Comparison of ENCODE assay signal across 7 mouse cellular contexts in genomic region chr9:100546594-100546910, GRCm38 (mm10). TPM values are rescaled to one million over a fixed set of nuclear protein-coding genes. Genes with fewer than 3 reads are reported as not detected.
A peak's percentile ranks its signal among the peaks of the same experiment; 100 is the strongest.
DNase-seq lines count a peak whose midpoint lies in the region; ATAC-seq and TF ChIP-seq lines count a peak whose summit lies in the region.

No protein-coding gene starts in this region.

- peak; percentile 78 for DNase-seq in liver, adult 2 months (ENCODE audit: extremely low read depth, low read depth, low spot score)
- DNase-seq in liver = no peak
- DNase-seq in embryonic facial prominence, embryonic 11.5 days (ENCODE audit: low spot score) = no peak
- DNase-seq in layer of hippocampus, postnatal 14 days (ENCODE audit: low spot score in 2 of 2) = no peak
- DNase-seq in urinary bladder, postnatal 4 days (ENCODE audit: low spot score in 2 of 2) = no peak

- no peak for TF ChIP-seq POLR2A in liver, adult 2 months (IDR thresholded peaks at IDR 0.05; ENCODE audit: extremely low read depth, insufficient read depth, low read length)

- peaks cover 3% of the 10 kb centered on the region; the same call in 1 of the 2 replicates for H3K79me2 ChIP-seq in liver, adult 2 months (ENCODE audit: control insufficient read depth, insufficient read depth, low read length)

- 2% methylated on average over 9 of the region's 9 CpGs for WGBS in liver, adult 2 months
- 15% methylated on average over 9 of the region's 9 CpGs for WGBS in embryonic facial prominence, embryonic 11.5 days
- 12% methylated on average over 9 of the region's 9 CpGs for WGBS in hindbrain, embryonic 13.5 days

- no peaks in the 10 kb centered on the region for H3K9me3 ChIP-seq in embryonic facial prominence, embryonic 11.5 days (replicated peaks; ENCODE audit: control insufficient read depth, low read length)
- no peaks in the 10 kb centered on the region for H3K9me3 ChIP-seq in hindbrain, embryonic 13.5 days

- peak overlapping the region; percentile 68 for H3K4me3 ChIP-seq in liver, adult 2 months (ENCODE audit: insufficient read depth, low read depth, low read length)
- H3K4me3 ChIP-seq in embryonic facial prominence, embryonic 11.5 days (ENCODE audit: low read depth, low read length) = peak overlapping the region; percentile 93
- peak overlapping the region; percentile 94 for H3K4me3 ChIP-seq in hindbrain, embryonic 13.5 days

- no peaks in the 10 kb centered on the region for H3K36me3 ChIP-seq in liver, adult 2 months (ENCODE audit: control insufficient read depth, insufficient read depth, low read length)
- H3K36me3 ChIP-seq in embryonic facial prominence, embryonic 11.5 days (replicated peaks; ENCODE audit: control insufficient read depth, insufficient read depth, low read depth, low read length) = no peaks in the 10 kb centered on the region
- H3K36me3 ChIP-seq in hindbrain, embryonic 13.5 days = peaks cover 24% of the 10 kb centered on the region

- peak overlapping the region; percentile 52 for H3K4me2 ChIP-seq in embryonic facial prominence, embryonic 11.5 days (ENCODE audit: low read depth, low read length)
- H3K4me2 ChIP-seq in hindbrain, embryonic 13.5 days = peak overlapping the region; percentile 77

- no peaks in the 10 kb centered on the region for H3K4me1 ChIP-seq in liver, adult 2 months (ENCODE audit: control insufficient read depth, insufficient read depth, low read length)
- H3K4me1 ChIP-seq in embryonic facial prominence, embryonic 11.5 days (ENCODE audit: control insufficient read depth, insufficient read depth, low read length) = no peaks in the 10 kb centered on the region
- peaks cover 25% of the 10 kb centered on the region for H3K4me1 ChIP-seq in hindbrain, embryonic 13.5 days (replicated peaks)

- peak overlapping the region; percentile 81 for H3K27ac ChIP-seq in liver, adult 2 months (replicated peaks; ENCODE audit: insufficient read depth, low read depth, low read length)
- peak overlapping the region; percentile 63; the same call in 1 of the 2 replicates for H3K27ac ChIP-seq in embryonic facial prominence, embryonic 11.5 days (replicated peaks; ENCODE audit: low read depth, low read length)
- peak overlapping the region; percentile 93 for H3K27ac ChIP-seq in hindbrain, embryonic 13.5 days

- 0 out of 2 replicates have a peak, but pooled peaks have one; percentile 15 for ATAC-seq in embryonic facial prominence, embryonic 11.5 days (replicated peaks; ENCODE audit: insufficient number of reproducible peaks, low FRiP score, low TSS enrichment, low read depth)
- peak; percentile 66 for ATAC-seq in hindbrain, embryonic 13.5 days (ENCODE audit: low FRiP score)
- ATAC-seq in megakaryocyte progenitor cell, adult 5-6 weeks (replicated peaks; ENCODE audit: poor library complexity) = peak; percentile 48

- no peak; the same call in 1 of the 2 replicates for TF ChIP-seq CTCF in liver, adult 2 months (IDR thresholded peaks at IDR 0.05; ENCODE audit: low read depth, low read length)

- no peaks in the 10 kb centered on the region for H3K27me3 ChIP-seq in liver, adult 2 months (ENCODE audit: control insufficient read depth, insufficient read depth, low read length)
- no peaks in the 10 kb centered on the region for H3K27me3 ChIP-seq in embryonic facial prominence, embryonic 11.5 days (ENCODE audit: control insufficient read depth, insufficient read depth, low read length)
- H3K27me3 ChIP-seq in hindbrain, embryonic 13.5 days = no peaks in the 10 kb centered on the region

- H3K9ac ChIP-seq in liver, adult 2 months (ENCODE audit: low read depth, low read length) = peak overlapping the region; percentile 74
- H3K9ac ChIP-seq in embryonic facial prominence, embryonic 11.5 days (replicated peaks; ENCODE audit: low read length) = peak overlapping the region; percentile 59
- peak overlapping the region; percentile 94 for H3K9ac ChIP-seq in hindbrain, embryonic 13.5 days

RNA-seq across cellular contexts. Expression of gene Nck1, which starts 0.6 kb away (rescaled TPM):
- 17.0 and 17.5 TPM in 2 replicates for total RNA-seq in liver, adult 2 months (2014; rRNA removed)
- polyA plus RNA-seq in liver, adult 2 months (2012; rRNA removed) = 2.2 and 2.6 TPM in 2 replicates
- polyA plus RNA-seq in embryonic facial prominence, embryonic 11.5 days (2014; fragmentation: Nextera tagmentation; extraction: Ambion mirVana) = 84.5 and 92.5 TPM in 2 replicates
- 64.3 and 66.5 TPM in 2 replicates for polyA plus RNA-seq in hindbrain, embryonic 13.5 days (2015; fragmentation: Nextera tagmentation; extraction: Ambion mirVana)
- total RNA-seq in megakaryocyte progenitor cell, adult 5-6 weeks (2015) = 46.4 and 46.7 TPM in 2 replicates
- 54.4 and 56.5 TPM in 2 replicates for total RNA-seq in megakaryocyte progenitor cell, adult 5-6 weeks (2017)
- 10 to 100 TPM; 26.5 to 29.4 TPM for total RNA-seq in layer of hippocampus, postnatal 14 days (2021)

RNA-seq across cellular contexts. Expression of gene Slc35g2, which starts 24.3 kb away (rescaled TPM):
- total RNA-seq in liver, adult 2 months (2014; rRNA removed) = 0.65 and 0.74 TPM in 2 replicates
- polyA plus RNA-seq in liver, adult 2 months (2012; rRNA removed) = 0.09 TPM in 1 of 2 replicates, not detected in the other
- 5.5 and 5.9 TPM in 2 replicates for polyA plus RNA-seq in embryonic facial prominence, embryonic 11.5 days (2014; fragmentation: Nextera tagmentation; extraction: Ambion mirVana)
- 15.4 and 16.6 TPM in 2 replicates for polyA plus RNA-seq in hindbrain, embryonic 13.5 days (2015; fragmentation: Nextera tagmentation; extraction: Ambion mirVana)
- 0.32 TPM in 1 of 2 replicates, not detected in the other for total RNA-seq in megakaryocyte progenitor cell, adult 5-6 weeks (2015)
- total RNA-seq in megakaryocyte progenitor cell, adult 5-6 weeks (2017) = not detected in 2 replicates
- 10 to 100 TPM; 11.2 to 12.0 TPM for total RNA-seq in layer of hippocampus, postnatal 14 days (2021)

RNA-seq across cellular contexts. Expression of gene Stag1, which starts 51.0 kb away (rescaled TPM):
- 19.7 and 23.0 TPM in 2 replicates for total RNA-seq in liver, adult 2 months (2014; rRNA removed)
- 1.4 and 1.9 TPM in 2 replicates for polyA plus RNA-seq in liver, adult 2 months (2012; rRNA removed)
- 54.9 and 61.7 TPM in 2 replicates for polyA plus RNA-seq in embryonic facial prominence, embryonic 11.5 days (2014; fragmentation: Nextera tagmentation; extraction: Ambion mirVana)
- 42.8 and 44.7 TPM in 2 replicates for polyA plus RNA-seq in hindbrain, embryonic 13.5 days (2015; fragmentation: Nextera tagmentation; extraction: Ambion mirVana)
- 79.6 and 82.5 TPM in 2 replicates for total RNA-seq in megakaryocyte progenitor cell, adult 5-6 weeks (2015)
- total RNA-seq in megakaryocyte progenitor cell, adult 5-6 weeks (2017) = 77.6 and 99.3 TPM in 2 replicates
- 10 to 100 TPM; 39.0 to 40.6 TPM for total RNA-seq in layer of hippocampus, postnatal 14 days (2021)

RNA-seq across cellular contexts. Expression of gene Il20rb, which starts 60.0 kb away (rescaled TPM):
- 0.40 and 0.83 TPM in 2 replicates for total RNA-seq in liver, adult 2 months (2014; rRNA removed)
- polyA plus RNA-seq in liver, adult 2 months (2012; rRNA removed) = 0.50 and 0.88 TPM in 2 replicates
- 0.86 and 1.2 TPM in 2 replicates for polyA plus RNA-seq in embryonic facial prominence, embryonic 11.5 days (2014; fragmentation: Nextera tagmentation; extraction: Ambion mirVana)
- polyA plus RNA-seq in hindbrain, embryonic 13.5 days (2015; fragmentation: Nextera tagmentation; extraction: Ambion mirVana) = 0.53 and 0.63 TPM in 2 replicates
- total RNA-seq in megakaryocyte progenitor cell, adult 5-6 weeks (2015) = 0.94 and 1.1 TPM in 2 replicates
- total RNA-seq in megakaryocyte progenitor cell, adult 5-6 weeks (2017) = 1.7 TPM in 2 replicates
- 1 to 10 TPM; 1.3 to 1.5 TPM for total RNA-seq in layer of hippocampus, postnatal 14 days (2021)

Comparison
In these comparisons a context has a peak if more than half of its experiments do, and no peak if none do; other contexts are left out.
1. ATAC-seq: peak in every context shown above with its lines; median percentile 66 in hindbrain, embryonic 13.5 days; 48 in megakaryocyte progenitor cell, adult 5-6 weeks; 15 in embryonic facial prominence, embryonic 11.5 days.